Mouse (Mus musculus): ENCODE results near the gene Chdh. TPM values are rescaled to one million over a fixed set of nuclear protein-coding genes. Genes with fewer than 3 reads are reported as not detected.

Chdh gene
- polyA plus RNA-seq (2014; fragmentation: Illumina TruSeq; extraction: RNeasy Lipid Tissue Mini Kit (QIAGEN cat#74804); ENCODE audit: low read depth, low replicate concordance): 49.5 TPM

DNA sequence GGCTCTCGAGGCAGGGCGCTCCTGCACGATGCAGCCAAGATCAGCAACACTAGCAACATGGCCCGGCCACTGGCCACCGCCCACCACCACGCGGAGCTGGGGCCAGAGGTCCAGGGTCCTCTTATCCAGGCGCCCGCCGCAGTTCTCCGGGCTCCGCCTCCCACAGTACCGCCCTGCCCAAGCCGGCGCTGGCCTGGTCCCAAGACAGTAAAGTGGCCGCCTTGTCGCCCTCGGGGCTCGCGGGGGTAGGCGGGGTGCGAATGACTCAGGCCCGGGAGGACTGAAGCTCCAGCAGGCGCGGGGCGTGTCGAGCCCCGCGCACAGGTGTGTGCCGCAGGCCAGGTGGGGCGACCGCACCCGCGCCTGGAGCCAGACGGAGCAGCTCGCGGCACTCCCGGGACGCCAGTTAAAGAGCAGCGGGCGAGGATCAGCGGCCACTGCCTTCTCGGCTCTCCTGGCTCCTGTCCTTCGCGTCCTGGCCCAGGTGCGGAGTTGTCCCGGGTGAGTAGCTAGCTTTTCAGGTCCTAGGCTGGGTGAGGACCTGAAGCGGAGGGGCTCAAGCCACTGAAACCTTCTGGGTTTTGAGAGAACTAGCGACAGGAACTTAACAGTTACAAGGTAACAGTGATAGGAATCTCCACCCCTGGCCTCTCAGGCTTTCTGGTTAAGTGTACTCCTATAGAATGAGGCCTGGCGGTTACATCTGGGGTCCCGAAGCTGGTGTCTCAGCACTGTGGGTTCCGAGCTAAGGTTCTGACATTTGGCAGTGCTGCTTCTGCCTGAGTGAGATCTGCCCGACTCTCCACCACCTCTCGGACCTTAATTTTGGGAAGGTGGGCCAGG lies at the start of gene Chdh, which contains the start of gene Il17rb:
TSS of gene Chdh (plus strand) at position 291 of the 843 bp plus-strand sequence.
TSS of gene Il17rb (minus strand) at position 164 of the 843 bp plus-strand sequence.

DNA sequence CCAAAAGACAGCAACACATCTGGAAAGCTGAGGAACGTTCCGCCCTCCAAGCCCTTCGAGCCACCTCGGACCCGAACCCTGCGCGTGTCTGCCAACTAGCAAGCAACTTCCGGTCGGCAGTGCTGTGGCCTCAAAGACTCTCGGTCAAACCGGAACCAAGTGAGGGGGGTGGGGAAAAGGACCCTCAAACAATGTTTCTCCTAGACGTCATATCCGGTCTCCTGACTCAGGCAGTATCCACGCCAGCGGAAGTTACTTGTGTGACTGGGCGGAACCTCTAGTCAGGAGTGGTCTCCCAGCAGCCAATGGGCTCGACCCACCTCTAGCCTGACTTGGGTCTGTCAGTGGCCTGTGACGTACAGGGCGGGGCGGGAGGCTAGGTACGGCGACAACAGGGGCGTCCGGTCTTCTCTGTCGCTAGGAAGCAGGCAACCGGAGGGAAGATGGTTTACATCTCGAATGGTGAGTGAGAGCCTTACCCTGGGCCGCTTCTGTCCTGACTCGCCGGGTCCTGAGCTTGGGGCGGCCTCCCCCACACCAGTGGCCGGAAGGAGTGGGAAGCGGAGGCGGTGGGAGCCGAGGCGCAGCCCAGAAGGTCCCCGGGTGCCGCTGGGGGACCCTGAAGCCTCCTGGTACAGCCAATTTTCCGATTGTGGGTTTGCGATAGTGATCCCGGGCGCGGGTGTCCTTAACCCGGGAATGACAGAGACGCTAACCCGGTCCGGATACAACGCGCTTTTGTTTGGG lies 40.6 kb upstream of the Chdh start, which contains the start of gene Selenok:
TSS of gene Selenok (plus strand) at position 234 of the 747 bp plus-strand sequence.

DNA sequence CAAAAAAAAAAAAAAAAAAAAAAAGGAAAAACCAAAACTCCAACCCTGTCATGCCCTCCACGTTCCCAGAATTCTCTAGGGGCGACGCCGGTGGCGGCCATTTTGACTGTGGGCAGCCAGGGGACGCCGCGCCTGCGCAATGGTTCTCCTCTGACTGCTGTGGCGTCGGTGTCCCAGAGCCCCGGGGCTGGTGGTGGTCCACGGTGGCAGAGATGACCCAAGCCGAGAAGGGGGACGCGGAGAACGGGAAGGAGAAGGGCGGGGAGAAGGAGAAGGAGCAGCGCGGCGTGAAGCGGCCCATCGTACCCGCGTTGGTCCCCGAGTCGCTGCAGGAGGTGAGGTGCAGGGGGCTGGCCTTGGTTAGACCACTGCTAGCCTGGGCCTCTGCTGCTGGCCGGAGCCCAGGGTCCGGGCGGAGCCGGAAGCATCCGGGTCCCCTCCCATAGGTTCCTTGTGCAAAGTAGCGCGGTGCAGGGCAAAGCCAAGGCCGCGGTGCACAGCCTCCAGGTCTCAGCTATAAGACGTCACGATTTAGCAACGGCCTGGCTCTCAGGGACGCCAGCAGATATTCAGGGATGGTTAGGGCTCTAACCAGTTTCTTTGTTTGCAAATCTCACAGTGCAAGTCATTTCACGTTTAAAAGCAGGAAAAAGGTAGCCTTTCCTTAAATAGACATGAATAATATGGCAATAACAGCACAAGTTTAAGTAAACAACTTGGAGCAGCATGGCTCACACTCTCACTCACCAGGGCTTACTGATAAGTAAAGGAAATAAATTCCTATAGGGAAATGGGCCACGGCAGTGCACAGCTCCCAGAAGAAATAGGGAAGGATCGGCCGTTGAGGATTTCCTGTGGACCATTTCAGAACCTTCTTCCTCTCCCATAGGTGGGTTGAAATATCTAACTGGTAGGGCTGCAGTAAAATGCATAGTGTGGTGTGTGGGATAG lies 30.3 kb upstream of the Chdh start, which contains the start of gene Actr8:
TSS of gene Actr8 (plus strand) at position 84 of the 951 bp plus-strand sequence.

Other genes starting within 250 kb of the Chdh start
- 189 TPM for gene Selenok, start 40.7 kb upstream of the Chdh start, polyA plus RNA-seq (2014; fragmentation: Illumina TruSeq; extraction: RNeasy Lipid Tissue Mini Kit (QIAGEN cat#74804); ENCODE audit: low read depth, low replicate concordance)
- 37.6 TPM for gene Actr8, start 30.7 kb upstream of the Chdh start, polyA plus RNA-seq (2014; fragmentation: Illumina TruSeq; extraction: RNeasy Lipid Tissue Mini Kit (QIAGEN cat#74804); ENCODE audit: low read depth, low replicate concordance)
- gene Il17rb, start 127 bp upstream of the Chdh start, polyA plus RNA-seq (2014; fragmentation: Illumina TruSeq; extraction: RNeasy Lipid Tissue Mini Kit (QIAGEN cat#74804); ENCODE audit: low read depth, low replicate concordance): 14.5 TPM